Mouse (Mus musculus): ENCODE data around the gene Gm4553. TPM values are rescaled to one million over a fixed set of nuclear protein-coding genes. Genes with fewer than 3 reads are reported as not detected.
"Not testable (repeated sequence)": the region's sequence is repeated elsewhere in the genome, so short reads cannot be mapped to it uniquely, and the experiment has no call there.

Gene Gm4553
- not detected in 2 replicates for polyA plus RNA-seq (2012; rRNA removed)

DNA sequence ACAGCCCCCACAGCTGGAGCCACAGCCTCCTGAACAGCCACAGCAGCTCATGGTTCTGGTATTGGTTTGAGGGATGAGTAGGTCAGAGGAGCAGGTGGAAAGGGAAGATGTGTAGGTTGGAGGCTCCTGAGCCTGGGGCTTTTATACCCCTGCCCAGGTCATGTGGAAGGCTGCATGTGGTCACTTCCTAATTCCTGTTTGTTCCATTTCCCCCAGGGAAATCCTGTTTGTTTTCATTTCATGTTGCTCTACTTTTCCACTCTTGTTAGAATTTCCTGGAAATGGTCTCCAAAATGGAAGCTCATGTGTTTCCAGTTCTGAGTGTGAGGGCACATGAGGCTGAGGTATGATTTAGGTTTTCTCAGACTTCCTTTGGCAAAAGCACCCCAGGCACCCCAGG lies at the start of gene Gm4553:
Gene Gm4553 (minus strand): TSS at position 101 of the 400 bp plus-strand sequence.
- not testable (repeated sequence) for DNase-seq (ENCODE audit: low spot score)

- not testable (repeated sequence) for DNase-seq (ENCODE audit: low spot score)
These were observed 46.6 kb upstream of the Gm4553 start for GRCm38 (mm10) chr7:142212136-142212535.

GRCm38 (mm10) chr7:142211559-142211958 lies 46.0 kb upstream of the Gm4553 start, which contains the start of gene Gm7579:
Gene Gm7579 (plus strand): TSS chr7:142211859.
- no peak for DNase-seq (ENCODE audit: low spot score)

GRCm38 (mm10) chr7:142206891-142207290 lies 41.4 kb upstream of the Gm4553 start:
- not testable (repeated sequence) for DNase-seq (ENCODE audit: low spot score)

DNA sequence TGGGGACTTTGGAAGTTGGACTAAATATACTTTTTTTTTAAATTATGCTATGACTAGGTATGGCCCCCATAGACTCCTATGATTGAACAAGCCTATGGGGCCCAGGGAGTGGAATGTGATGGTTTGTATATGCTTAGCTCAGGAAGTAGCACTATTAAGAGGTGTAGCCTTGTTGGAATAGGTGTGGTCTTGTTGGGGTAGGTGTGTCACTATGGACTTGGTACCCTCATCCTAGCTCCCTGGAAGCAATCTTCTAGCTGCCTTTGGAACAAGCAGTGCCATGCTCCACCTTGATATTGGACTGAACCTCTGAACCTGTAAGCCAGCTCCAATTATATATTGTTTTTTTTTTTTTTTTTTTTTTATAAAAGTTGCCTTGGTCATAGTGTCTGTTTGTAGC lies 39.9 kb upstream of the Gm4553 start:
- DNase-seq (ENCODE audit: low spot score), result no peak

DNA sequence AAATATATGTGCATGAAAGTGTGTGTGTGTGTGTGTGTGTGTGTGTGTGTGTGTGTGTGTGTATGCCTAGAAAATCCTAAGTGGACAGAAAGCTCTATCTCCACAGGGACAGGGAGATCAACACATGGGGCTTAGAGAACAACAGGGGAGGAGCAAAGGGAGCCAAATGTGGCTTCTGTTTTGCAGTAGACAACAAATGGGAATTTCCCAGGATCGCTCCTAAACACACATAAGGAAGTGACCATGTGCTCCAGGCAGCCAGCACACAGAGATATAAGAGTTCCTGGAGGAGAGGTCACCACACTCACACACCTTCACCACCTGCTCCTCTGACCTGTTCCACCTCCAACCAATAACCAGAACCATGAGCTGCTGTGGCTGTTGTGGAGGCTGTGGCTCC lies 35.5 kb upstream of the Gm4553 start, which contains the start of gene Krtap5-3:
Gene Krtap5-3 (plus strand): TSS at position 301 of the 400 bp plus-strand sequence.
- DNase-seq (ENCODE audit: low spot score), result no peak

DNA sequence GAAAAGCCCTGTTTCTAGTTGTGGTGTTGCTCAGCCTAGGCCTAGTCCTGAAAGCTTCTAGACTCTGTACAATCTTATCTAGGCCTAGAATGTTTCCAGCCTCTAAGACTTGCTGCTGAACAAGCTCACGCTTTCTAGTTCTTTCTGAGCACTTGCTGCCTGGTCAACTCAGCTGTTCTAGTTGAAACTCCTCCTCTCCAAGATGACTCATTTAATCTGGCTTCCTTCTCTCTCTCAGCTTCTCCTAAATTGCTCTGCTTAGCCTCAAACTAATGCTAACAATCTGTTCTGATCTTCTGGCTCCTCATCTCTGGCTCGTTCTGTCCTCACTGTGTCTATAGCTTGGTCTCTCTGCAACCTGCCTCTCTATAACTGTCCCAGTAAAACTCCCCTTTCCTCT lies 33.2 kb upstream of the Gm4553 start:
- DNase-seq (ENCODE audit: low spot score), result no peak

- DNase-seq (ENCODE audit: low spot score), result no peak
These were observed 24.8 kb upstream of the Gm4553 start, which contains the start of gene Gm10153 for GRCm38 (mm10) chr7:142190289-142190688. Gene Gm10153 (minus strand): TSS chr7:142190389.

DNA sequence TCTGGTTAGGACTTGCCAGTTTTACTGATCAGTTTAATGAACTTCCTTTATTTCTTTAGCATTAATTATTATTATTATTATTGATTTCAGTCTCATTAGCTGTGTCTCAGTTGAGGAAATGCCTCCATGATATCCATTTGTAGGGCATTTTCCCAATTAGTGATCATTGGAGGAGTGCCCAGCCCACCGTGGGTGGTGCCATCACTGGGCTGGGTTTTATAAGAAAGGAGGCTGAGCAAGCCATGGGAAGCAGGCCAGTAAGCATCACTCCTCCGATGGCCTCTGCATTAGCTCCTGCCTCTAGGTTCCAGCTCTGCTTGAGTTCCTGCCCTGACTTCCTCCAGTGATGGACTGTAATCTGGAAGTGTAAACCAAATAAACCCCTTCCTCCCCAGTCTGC lies 22.6 kb upstream of the Gm4553 start:
- no peak for DNase-seq (ENCODE audit: low spot score)

DNA sequence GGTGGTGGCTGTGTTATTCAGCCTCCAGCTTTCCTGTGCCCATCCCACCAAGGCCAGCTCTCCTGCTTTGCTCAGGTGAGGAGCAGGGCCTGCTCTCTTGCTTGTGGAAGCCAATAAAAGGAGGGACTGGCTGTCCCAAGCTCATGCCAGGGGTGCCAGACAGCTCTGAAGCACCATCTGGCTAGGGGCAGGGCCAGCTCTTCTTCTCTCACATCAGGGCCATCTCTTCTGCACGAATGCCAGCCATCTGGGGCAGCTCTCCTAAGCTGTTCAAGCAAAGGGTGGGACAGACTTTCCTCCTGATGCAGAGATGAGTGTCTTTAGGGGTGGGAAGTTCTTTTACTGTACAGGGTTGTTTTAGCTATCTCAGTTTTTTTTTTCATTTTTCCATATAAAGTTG lies 15.5 kb upstream of the Gm4553 start:
- DNase-seq (ENCODE audit: low spot score), result no peak

DNA sequence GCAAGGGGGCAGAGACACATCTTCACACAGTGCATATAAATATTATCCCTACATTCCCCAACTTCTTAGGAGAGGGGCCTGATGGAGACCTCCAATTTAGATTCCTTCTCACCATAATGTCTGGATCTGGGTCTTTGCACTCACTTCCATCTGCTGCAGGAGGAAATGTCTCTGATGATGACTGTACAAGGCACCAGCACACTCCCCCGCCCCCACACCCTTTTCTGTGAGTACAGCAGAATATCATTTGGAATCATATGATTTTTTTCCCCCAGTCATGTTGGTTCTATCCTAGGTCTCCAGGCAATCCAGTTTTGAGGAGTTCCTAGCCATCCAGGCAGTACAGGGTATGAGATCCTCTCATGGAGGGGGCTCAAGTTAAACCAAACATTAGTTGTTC lies 13.1 kb upstream of the Gm4553 start:
- DNase-seq (ENCODE audit: low spot score), result no peak

GRCm38 (mm10) chr7:142175905-142176304 lies 10.4 kb upstream of the Gm4553 start, which contains the start of gene Krtap5-2:
Gene Krtap5-2 (minus strand): TSS chr7:142176005.
- not testable (repeated sequence) for DNase-seq (ENCODE audit: low spot score)

- no peak for DNase-seq (ENCODE audit: low spot score)
These were observed 4.3 kb upstream of the Gm4553 start for GRCm38 (mm10) chr7:142169836-142170235.

- no peak for DNase-seq (ENCODE audit: low spot score)
These were observed 6.2 kb downstream of the Gm4553 start for GRCm38 (mm10) chr7:142159366-142159765.

GRCm38 (mm10) chr7:142157013-142157412 lies 8.5 kb downstream of the Gm4553 start, which contains the start of gene Gm29735:
Gene Gm29735 (minus strand): TSS chr7:142157113.
- not testable (repeated sequence) for DNase-seq (ENCODE audit: low spot score)

GRCm38 (mm10) chr7:142155308-142155707 lies 10.2 kb downstream of the Gm4553 start:
- no peak for DNase-seq (ENCODE audit: low spot score)

DNA sequence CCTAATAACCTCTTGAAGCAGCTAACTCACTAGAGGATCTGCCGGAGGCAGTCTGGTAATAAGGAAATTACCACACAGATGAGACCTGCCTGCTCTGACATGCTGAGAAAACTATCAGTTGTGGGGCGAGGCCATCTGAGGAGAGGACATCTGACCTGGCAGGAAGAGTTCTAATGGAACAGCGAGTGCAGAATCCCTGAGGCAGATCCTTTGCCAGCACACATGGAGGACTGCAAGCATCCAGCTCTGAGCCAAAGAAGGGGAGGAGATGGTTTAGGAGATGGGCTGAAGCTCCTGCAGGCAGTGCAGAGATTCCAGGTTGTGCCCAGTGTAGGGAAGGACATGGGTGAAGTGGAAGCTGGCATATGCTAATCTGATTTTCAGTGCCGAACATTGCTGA lies 13.3 kb downstream of the Gm4553 start:
- no peak for DNase-seq (ENCODE audit: low spot score)

DNA sequence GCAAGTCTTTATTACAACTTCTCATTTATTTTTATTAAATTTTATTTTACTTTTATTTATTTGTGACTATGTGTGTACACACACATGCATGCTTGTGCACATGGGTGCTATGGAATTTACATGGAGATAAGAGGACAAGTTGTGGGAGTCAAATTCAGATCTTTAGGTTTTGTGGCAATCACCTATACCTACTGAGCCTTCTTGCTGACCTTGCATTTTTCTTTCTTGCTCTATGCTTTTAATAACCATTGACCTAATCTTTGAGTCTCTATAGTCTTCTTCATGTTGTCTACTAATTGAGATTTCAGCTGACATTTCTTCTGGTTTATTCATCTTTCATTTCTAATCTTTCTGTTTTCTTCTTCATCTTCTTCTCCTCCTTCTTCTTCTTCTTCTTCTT lies 16.9 kb downstream of the Gm4553 start:
- no peak for DNase-seq (ENCODE audit: low spot score)

GRCm38 (mm10) chr7:142146033-142146432 lies 19.5 kb downstream of the Gm4553 start:
- no peak for DNase-seq (ENCODE audit: low spot score)

DNA sequence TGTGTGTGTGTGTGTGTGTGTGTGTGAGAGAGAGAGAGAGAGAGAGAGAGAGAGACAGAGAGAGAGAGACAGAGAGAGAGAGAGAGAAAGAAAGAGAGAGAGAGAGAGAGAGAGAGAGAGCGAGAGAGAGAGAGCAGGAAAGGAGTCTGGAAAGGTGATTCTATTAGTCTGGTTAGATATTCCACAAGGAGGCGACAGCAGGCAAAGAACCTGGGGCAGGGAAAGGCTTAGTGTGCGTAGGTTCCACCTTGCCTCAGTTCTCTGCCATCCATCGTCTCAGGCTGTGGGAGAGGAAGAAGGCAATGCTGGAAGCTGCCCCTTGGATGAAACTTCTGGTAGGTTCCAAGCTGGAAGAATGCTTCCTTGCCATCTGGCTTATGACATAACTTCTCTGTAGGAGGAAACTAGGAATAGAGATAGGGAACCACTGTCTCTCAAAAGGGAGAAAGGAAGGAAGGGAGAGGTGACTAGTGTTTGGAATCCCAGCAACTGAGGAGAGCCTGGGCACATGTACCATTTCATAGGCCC lies 20.1 kb downstream of the Gm4553 start:
- no peak for DNase-seq (ENCODE audit: low spot score)

DNA sequence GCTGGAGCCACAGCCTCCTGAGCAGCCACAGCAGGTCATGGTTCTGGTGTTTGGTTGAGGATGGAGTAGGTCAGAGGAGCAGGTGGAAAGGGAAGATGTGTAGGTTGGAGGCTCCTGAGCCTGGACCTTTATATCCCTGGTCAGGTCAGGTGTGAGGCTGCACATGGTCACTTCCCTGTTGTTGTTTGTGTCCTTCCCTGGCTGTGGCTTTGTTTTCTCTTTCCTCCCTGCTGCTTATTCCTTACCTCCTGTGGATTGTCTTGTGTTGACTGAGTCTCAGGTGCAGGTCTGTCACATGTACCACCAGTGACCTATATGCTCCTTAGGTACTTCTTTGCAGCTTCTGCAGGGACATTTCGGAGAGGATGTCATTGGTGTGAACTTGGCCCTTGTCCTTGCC lies 21.0 kb downstream of the Gm4553 start, which contains the start of gene Gm45337:
Gene Gm45337 (minus strand): TSS at position 101 of the 400 bp plus-strand sequence.
- DNase-seq (ENCODE audit: low spot score), result no peak

DNA sequence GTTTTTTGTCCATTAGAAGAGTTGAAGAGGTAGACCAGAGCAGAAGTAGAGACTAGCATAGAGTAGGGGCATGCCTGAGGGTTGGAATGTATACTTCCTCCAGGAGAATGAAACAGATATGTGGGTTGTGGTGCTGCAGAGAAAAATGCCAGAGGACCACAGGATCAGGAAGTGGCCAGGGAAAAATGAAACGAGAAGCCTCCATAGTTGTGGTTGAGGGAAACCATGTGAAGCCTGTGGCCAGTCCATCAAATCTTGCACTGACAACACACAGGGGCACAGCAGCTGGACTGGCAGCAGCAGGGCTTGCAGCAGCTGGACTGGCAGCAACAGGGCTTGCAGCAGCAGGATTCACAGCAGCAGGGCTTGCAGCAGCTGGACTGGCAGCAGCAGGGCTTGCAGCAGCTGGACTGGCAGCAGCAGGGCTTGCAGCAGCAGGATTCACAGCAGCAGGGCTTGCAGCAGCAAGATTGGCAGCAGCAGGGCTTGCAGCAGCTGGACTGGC lies 22.0 kb downstream of the Gm4553 start:
- DNase-seq (ENCODE audit: low spot score), result not testable (repeated sequence)

DNA sequence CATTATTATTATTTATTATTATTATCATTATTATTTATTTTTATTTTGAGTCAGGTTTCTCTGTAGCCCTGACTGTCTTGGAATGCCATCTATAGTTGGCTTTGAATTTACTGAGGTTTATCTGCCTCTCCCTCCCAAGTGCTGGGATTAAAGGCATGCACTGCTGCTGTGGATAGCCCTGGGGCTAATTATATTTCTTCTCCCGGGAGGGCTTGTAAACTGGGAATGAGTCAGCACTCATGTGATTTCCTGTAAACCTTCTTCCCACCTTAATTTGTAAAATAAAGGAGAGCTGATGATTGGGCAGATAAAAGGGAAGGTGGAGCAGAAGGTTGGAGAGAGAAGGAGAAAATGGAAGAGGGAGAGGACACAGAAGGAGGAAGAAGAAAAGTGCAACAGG lies 24.8 kb downstream of the Gm4553 start:
- DNase-seq (ENCODE audit: low spot score), result no peak

DNA sequence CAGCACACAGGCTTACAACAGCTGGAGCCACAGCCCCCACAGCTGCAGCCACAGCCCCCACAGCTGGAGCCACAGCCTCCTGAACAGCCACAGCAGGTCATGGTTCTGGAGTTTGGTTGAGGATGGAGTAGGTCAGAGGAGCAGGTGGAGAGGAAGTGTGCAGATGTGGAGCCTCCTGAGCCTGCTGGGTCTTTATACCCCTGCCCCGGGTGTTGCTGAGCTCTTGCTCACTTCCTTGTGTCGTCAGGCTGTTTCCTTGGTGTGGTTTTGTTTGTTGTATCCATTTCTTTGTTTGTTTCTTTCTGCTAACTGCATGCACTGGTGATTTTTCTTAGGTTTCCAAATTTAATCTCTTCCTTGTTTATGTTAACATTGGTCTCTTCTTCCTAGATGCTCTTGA lies 29.6 kb downstream of the Gm4553 start, which contains the start of gene Gm39115:
Gene Gm39115 (minus strand): TSS at position 101 of the 400 bp plus-strand sequence.
- not testable (repeated sequence) for DNase-seq (ENCODE audit: low spot score)

Measured in urinary bladder, adult 2 months (tissue).